Mouse (Mus musculus): ENCODE data around the gene Ccnl1. TPM values are rescaled to one million over a fixed set of nuclear protein-coding genes. Genes with fewer than 3 reads are reported as not detected.

The Ccnl1 gene
- total RNA-seq (2014; rRNA removed) = 54.1 and 57.0 TPM in 2 replicates
- 51.5 and 53.1 TPM in 2 replicates for polyA plus RNA-seq (2015; fragmentation: Nextera tagmentation; extraction: Ambion mirVana)

DNA sequence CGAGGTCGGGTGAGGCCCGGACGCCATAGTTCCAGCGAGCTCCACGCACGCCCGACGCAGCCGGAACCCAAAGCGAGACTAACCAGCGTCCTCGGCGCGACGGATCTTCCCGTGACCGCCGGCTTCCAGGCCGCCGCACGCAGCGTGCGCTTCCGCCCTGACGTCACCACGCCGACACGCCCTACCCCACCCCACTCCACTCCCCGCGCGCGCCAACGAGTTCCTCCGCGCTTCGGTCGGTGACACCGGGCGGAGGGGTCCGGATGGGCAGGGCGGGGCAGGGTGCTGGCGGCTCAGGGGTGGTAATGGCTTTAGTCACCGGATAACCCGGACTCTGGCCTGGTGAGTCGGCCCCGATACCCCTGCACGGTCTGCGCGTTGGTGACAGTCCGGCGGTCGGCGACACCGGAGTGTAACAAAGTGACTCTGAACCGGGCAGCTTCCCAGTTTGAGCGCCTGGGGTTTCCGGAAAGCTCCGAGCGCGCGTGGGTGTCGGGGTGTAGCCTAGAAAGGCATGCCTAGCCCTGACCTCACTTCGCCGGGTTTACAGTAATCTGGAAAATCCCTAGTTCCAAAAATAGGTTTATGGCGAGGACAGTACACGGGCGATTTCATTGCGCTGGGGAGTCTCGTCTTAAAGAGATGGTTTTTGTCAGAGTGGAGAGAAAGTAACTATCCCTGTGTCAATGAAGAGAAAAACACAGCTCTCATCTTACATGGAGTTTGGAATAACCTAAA, at the start of gene Ccnl1:
Gene Ccnl1, minus strand, starts transcription at position 148 of the 738 bp plus-strand sequence.
- H3K9ac ChIP-seq = peak within 1 kb of the TSS; percentile 95
- H3K4me1 ChIP-seq (ENCODE audit: insufficient read depth) = peaks cover 12% of the 10 kb centered on the region
- no peaks in the 10 kb centered on the region for H3K27me3 ChIP-seq (ENCODE audit: insufficient read depth, low read length)
- under 1% methylated on average over 69 of the region's 70 CpGs for WGBS
- peak within 1 kb of the TSS; percentile 98 for H3K27ac ChIP-seq (ENCODE audit: low read depth, low read length)
- peak; percentile 97 for DNase-seq
- H3K4me2 ChIP-seq (ENCODE audit: low read depth) = peak within 1 kb of the TSS; percentile 78
- H3K9me3 ChIP-seq (ENCODE audit: low read length) = no peaks in the 10 kb centered on the region
- peaks cover 7% of the 10 kb centered on the region; the same call in 1 of the 2 replicates for H3K36me3 ChIP-seq (ENCODE audit: insufficient read depth)
- ATAC-seq = peak; percentile 96
- peak within 1 kb of the TSS; percentile 92 for H3K4me3 ChIP-seq (ENCODE audit: low read depth, low read length)
- TF ChIP-seq CTCF (IDR thresholded peaks at IDR 0.05; ENCODE audit: low read depth) = no peak

DNA sequence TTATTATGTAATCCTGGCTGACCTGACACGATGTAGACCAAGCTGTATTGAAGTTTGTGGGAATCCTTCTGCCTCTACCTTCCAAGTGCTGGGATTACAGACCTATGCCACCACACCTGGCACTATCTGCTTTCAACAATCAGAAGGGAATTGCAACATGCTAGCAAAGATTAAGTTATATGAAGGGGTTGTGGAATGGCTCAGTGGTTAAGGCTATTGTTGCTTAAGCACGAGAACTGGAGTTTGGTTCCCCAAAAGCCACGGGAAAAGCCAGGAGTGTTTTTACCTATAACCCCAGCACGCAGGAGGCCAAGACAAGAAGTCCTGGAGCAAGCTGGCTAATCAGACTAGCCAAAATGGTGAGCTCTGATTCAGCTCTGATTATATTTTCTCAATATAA, 46.9 kb upstream of the Ccnl1 start:
- H3K4me2 ChIP-seq (ENCODE audit: low read depth) = no peak overlapping the region
- H3K9me3 ChIP-seq (ENCODE audit: low read length) = no peaks in the 10 kb centered on the region
- no peaks in the 10 kb centered on the region for H3K36me3 ChIP-seq (ENCODE audit: insufficient read depth)
- H3K27me3 ChIP-seq (ENCODE audit: insufficient read depth, low read length) = no peaks in the 10 kb centered on the region
- DNase-seq = no peak
- no peak for ATAC-seq
- H3K9ac ChIP-seq = no peak overlapping the region
- no peak overlapping the region for H3K27ac ChIP-seq (ENCODE audit: low read depth, low read length)
- no peaks in the 10 kb centered on the region for H3K4me1 ChIP-seq (ENCODE audit: insufficient read depth)
- no peak overlapping the region for H3K4me3 ChIP-seq (ENCODE audit: low read depth, low read length)
- no peak for TF ChIP-seq CTCF (IDR thresholded peaks at IDR 0.05; ENCODE audit: low read depth)
- 83% methylated on average over 4 of the region's 4 CpGs for WGBS

DNA sequence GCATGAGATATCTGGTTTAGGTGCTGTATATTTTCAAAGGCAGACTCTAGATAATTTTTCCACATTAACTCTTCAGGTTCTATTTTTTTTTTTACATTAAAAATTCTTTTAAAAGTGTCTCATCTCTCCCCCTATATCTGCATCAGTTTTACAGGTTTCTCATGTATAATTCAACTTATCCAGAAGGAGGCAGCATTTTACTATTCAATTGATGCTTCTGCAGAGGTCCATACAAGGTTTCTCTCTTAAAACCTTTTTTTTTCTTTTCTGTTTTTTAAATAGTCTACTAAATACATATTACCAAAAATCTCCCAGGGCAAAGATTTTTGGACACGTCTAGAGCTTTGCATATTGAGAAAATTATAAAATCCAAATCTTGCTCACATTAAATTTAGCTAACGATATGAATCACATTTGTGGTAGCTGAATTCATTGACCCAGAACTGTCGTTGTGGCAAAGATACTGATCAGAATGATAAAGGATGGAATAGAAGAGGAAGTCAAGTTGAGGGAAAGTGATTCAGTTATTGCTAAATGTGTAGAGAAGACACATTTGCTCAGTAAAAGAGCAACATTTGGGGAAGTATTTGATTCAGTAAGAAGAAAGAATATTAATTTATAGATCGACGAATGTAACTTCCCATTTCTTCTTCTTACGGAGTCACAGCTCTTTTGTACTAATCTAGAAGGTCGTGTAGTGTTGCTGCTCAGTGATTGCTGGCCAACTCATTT, 46.3 kb upstream of the Ccnl1 start:
- TF ChIP-seq CTCF (IDR thresholded peaks at IDR 0.05; ENCODE audit: low read depth) = peak; percentile 56

DNA sequence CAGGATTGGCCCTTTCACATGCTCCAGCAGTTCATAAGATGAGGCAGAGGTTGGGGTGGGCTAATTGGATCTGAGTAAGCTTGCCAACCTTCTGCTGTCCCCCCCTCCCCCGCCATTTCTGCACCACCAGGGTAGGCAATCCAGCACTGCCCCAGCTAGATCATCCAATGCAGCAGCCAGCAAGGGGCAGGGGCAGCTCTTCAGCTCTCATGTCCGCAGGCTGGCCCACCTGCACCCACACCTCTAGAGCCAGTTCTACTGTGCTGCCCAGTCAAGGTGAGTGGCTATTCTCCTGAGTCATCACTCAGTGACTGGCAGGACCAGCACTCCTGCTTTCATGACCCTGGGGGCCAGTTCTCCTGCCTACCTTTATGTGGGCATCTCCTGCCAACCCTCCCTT, 42.4 kb upstream of the Ccnl1 start:
- Histone ChIP-seq H3K27me3 (ENCODE audit: insufficient read depth, low read length) (no peaks in the 10 kb centered on the region), H3K4me2 (ENCODE audit: low read depth) (no peak overlapping the region), H3K27ac (ENCODE audit: low read depth, low read length) (no peak overlapping the region), H3K4me3 (ENCODE audit: low read depth, low read length) (no peak overlapping the region), H3K9ac (no peak overlapping the region), H3K36me3 (ENCODE audit: insufficient read depth) (no peaks in the 10 kb centered on the region), H3K9me3 (ENCODE audit: low read length) (no peaks in the 10 kb centered on the region), H3K4me1 (ENCODE audit: insufficient read depth) (no peaks in the 10 kb centered on the region)
- 95% methylated on average over 2 of the region's 2 CpGs for WGBS
- DNase-seq (no peak), ATAC-seq (no peak)
- no peak for TF ChIP-seq CTCF (IDR thresholded peaks at IDR 0.05; ENCODE audit: low read depth)

More for the DNA sequence above, 46.3 kb upstream of the Ccnl1 start:
- Histone ChIP-seq H3K27ac (ENCODE audit: low read depth, low read length) (no peak overlapping the region), H3K9ac (no peak overlapping the region), H3K4me1 (ENCODE audit: insufficient read depth) (no peaks in the 10 kb centered on the region), H3K4me3 (ENCODE audit: low read depth, low read length) (no peak overlapping the region), H3K4me2 (ENCODE audit: low read depth) (no peak overlapping the region), H3K9me3 (ENCODE audit: low read length) (no peaks in the 10 kb centered on the region), H3K36me3 (ENCODE audit: insufficient read depth) (no peaks in the 10 kb centered on the region), H3K27me3 (ENCODE audit: insufficient read depth, low read length) (no peaks in the 10 kb centered on the region)
- 58% methylated on average over 7 of the region's 7 CpGs for WGBS
- ATAC-seq = peak; percentile 67
- DNase-seq = peak; percentile 32

DNA sequence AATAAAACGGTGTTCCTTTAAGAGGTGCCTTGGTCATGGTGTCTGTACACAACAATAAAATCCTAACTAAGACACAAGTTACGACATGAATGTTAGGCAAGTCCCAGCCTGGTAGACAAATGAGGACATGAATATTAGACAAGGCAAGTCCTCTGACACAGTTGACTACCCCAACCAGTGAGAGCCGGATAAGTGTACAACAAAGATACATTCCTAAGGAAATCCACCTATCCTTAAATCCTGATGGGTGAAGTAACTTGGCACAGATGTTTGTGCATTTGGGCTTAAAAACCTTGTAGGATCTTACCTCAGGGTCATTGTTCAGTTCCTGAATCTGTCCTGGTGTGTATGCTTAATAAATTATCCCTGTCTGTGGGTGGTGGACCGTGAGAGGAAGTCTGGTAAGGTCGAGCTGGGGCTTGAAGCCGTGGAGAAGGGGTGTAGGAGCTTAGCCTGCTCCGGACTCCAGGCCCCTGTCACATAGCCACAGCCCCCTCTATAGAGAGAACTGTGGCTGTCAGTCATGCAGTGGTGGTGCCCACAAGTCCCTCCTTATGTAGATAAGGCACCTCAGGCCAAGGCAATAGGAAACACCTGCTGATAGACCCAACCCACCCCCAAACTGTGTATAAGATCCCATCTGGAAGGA, 39.4 kb upstream of the Ccnl1 start:
- Histone ChIP-seq H3K9me3 (ENCODE audit: low read length) (no peaks in the 10 kb centered on the region), H3K4me2 (ENCODE audit: low read depth) (no peak overlapping the region), H3K36me3 (ENCODE audit: insufficient read depth) (no peaks in the 10 kb centered on the region), H3K4me3 (ENCODE audit: low read depth, low read length) (no peak overlapping the region), H3K4me1 (ENCODE audit: insufficient read depth) (no peaks in the 10 kb centered on the region), H3K27ac (ENCODE audit: low read depth, low read length) (no peak overlapping the region), H3K9ac (no peak overlapping the region), H3K27me3 (ENCODE audit: insufficient read depth, low read length) (no peaks in the 10 kb centered on the region)
- ATAC-seq (no peak), DNase-seq (no peak)
- no peak for TF ChIP-seq CTCF (IDR thresholded peaks at IDR 0.05; ENCODE audit: low read depth)
- 83% methylated on average over 7 of the region's 7 CpGs for WGBS

- no peak overlapping the region for H3K4me2 ChIP-seq (ENCODE audit: low read depth)
- TF ChIP-seq CTCF (IDR thresholded peaks at IDR 0.05; ENCODE audit: low read depth) = no peak
- H3K9me3 ChIP-seq (ENCODE audit: low read length) = no peaks in the 10 kb centered on the region
- H3K4me3 ChIP-seq (ENCODE audit: low read depth, low read length) = no peak overlapping the region
- no peak overlapping the region for H3K27ac ChIP-seq (ENCODE audit: low read depth, low read length)
- no peak overlapping the region for H3K9ac ChIP-seq
- H3K4me1 ChIP-seq (ENCODE audit: insufficient read depth) = no peaks in the 10 kb centered on the region
- H3K36me3 ChIP-seq (ENCODE audit: insufficient read depth) = no peaks in the 10 kb centered on the region
- 57% methylated on average over 11 of the region's 11 CpGs for WGBS
- peak; percentile 72 for ATAC-seq
- no peaks in the 10 kb centered on the region for H3K27me3 ChIP-seq (ENCODE audit: insufficient read depth, low read length)
- DNase-seq = peak; percentile 35
These were observed 34.6 kb upstream of the Ccnl1 start for GRCm38 (mm10) chr3:65992395-65993340.
